Mouse (Mus musculus) megakaryocyte, embryonic 14.5 days (primary cell): ENCODE measurements around the gene Nelfe. TPM values are rescaled to one million over a fixed set of nuclear protein-coding genes. Genes with fewer than 3 reads are reported as not detected.

Source experiments
- H3K27me3 ChIP-seq: replicated peaks from 2 replicates; pipeline ENCODE3; 2012; ENCODE audit warnings: inconsistent platforms
- H3K36me3 ChIP-seq: replicated peaks from 2 replicates; pipeline ENCODE3; 2012; ENCODE audit warnings: low read length, inconsistent platforms, mixed read lengths
- H3K4me1 ChIP-seq: 2 replicates; pipeline ENCODE4 v1.6.1; 2012; ENCODE audit warnings: inconsistent platforms
- H3K4me3 ChIP-seq: replicated peaks from 2 replicates; pipeline ENCODE3; 2012; ENCODE audit warnings: moderate library complexity, mild to moderate bottlenecking, inconsistent platforms
- H3K9me3 ChIP-seq: 2 replicates; pipeline ENCODE4 v1.6.1; 2012; ENCODE audit warnings: inconsistent platforms
- FLI1 ChIP-seq: IDR thresholded peaks from 2 replicates; pipeline ENCODE4 v1.6.1; 2012; ENCODE audit warnings: low read length, inconsistent platforms, mixed read lengths
- GATA1 ChIP-seq: IDR thresholded peaks from 3 replicates; pipeline ENCODE4 v1.6.1; 2012; ENCODE audit warnings: mixed read lengths, low read length, inconsistent platforms, borderline replicate concordance
- polyA plus RNA-seq: library from polyadenylated mRNA; stranded (reverse); fragments of >175 nt; gene quantifications from 2 replicates; pipeline ENCODE4 v1.2.3, GENCODE M21; 2012; ENCODE audit warnings: low replicate concordance; ENCODE audit not compliant: insufficient read depth

The Nelfe gene
- polyA plus RNA-seq, 1 experiment: 220 TPM

GRCm38 (mm10) chr17:34865981-34866380 is 15.8 kb downstream of the Nelfe start:
- no peaks in the 10 kb centered on the region for H3K36me3 ChIP-seq
- H3K27me3 ChIP-seq: peaks cover 43% of the 10 kb centered on the region
- H3K4me1 ChIP-seq: peaks cover 9% of the 10 kb centered on the region; the same call in 1 of the 2 replicates
- no peak for TF ChIP-seq GATA1
- no peak for TF ChIP-seq FLI1
- H3K9me3 ChIP-seq: no peaks in the 10 kb centered on the region
- H3K4me3 ChIP-seq: no peak overlapping the region

- Histone ChIP-seq H3K9me3 (no peaks in the 10 kb centered on the region), H3K27me3 (peaks cover 21% of the 10 kb centered on the region), H3K4me1 (peaks cover 4% of the 10 kb centered on the region), H3K36me3 (no peaks in the 10 kb centered on the region), H3K4me3 (no peak overlapping the region)
- TF ChIP-seq GATA1 (no peak), FLI1 (no peak)
Measured at GRCm38 (mm10) chr17:34874321-34874720, 24.1 kb downstream of the Nelfe start.

- Histone ChIP-seq H3K9me3 (no peaks in the 10 kb centered on the region), H3K4me3 (peak within 1 kb of the TSS; percentile 79), H3K27me3 (peaks cover 9% of the 10 kb centered on the region), H3K4me1 (peaks cover 45% of the 10 kb centered on the region), H3K36me3 (no peaks in the 10 kb centered on the region)
- no peak for TF ChIP-seq FLI1
- no peak for TF ChIP-seq GATA1
Measured at GRCm38 (mm10) chr17:34879336-34879879, 29.2 kb downstream of the Nelfe start, which contains the start of gene Zbtb12. Zbtb12 (plus strand) TSS chr17:34879483.

- no peaks in the 10 kb centered on the region for H3K9me3 ChIP-seq
- H3K4me1 ChIP-seq: peaks cover 63% of the 10 kb centered on the region
- TF ChIP-seq FLI1: no peak
- TF ChIP-seq GATA1: no peak
- H3K36me3 ChIP-seq: no peaks in the 10 kb centered on the region
- H3K27me3 ChIP-seq: peaks cover 3% of the 10 kb centered on the region
- no peak overlapping the region for H3K4me3 ChIP-seq
Measured at GRCm38 (mm10) chr17:34881166-34881565, 31.0 kb downstream of the Nelfe start.

- Histone ChIP-seq H3K27me3 (no peaks in the 10 kb centered on the region), H3K36me3 (no peaks in the 10 kb centered on the region), H3K9me3 (no peaks in the 10 kb centered on the region), H3K4me1 (peaks cover 69% of the 10 kb centered on the region), H3K4me3 (no peak within 1 kb of the TSS)
- TF ChIP-seq FLI1 (no peak), GATA1 (no peak)
Measured at GRCm38 (mm10) chr17:34881683-34882310, 31.6 kb downstream of the Nelfe start, which contains the start of gene Gm20547. Gm20547 (minus strand) TSS chr17:34882042.

- Histone ChIP-seq H3K9me3 (no peaks in the 10 kb centered on the region), H3K36me3 (no peaks in the 10 kb centered on the region), H3K4me1 (peaks cover 83% of the 10 kb centered on the region), H3K4me3 (peak overlapping the region; percentile 50), H3K27me3 (no peaks in the 10 kb centered on the region)
- TF ChIP-seq FLI1 (no peak), GATA1 (no peak)
Measured at GRCm38 (mm10) chr17:34883332-34883731, 33.1 kb downstream of the Nelfe start.

DNA sequence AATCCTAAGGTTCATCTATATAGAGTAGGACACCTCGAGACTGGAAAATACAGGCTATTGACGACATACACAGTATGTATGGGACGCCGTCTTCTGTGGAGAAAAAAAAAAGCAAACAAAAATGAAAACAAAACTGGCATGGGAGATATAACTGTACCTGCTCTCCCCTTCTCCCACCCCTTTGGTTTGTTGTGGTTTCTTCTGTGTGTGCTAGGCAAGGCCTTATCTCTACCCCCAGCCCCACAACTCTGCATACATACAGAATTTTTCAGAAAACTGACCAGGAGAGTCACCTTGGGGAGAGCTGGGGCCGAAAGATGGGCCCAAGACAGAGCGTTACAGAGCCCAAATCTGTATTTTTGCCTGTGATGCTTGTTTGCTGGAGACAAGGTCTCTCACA is 34.5 kb downstream of the Nelfe start:
- H3K4me3 ChIP-seq: no peak overlapping the region
- H3K27me3 ChIP-seq: no peaks in the 10 kb centered on the region
- H3K36me3 ChIP-seq: no peaks in the 10 kb centered on the region
- H3K9me3 ChIP-seq: no peaks in the 10 kb centered on the region
- TF ChIP-seq GATA1 (no peak), FLI1 (no peak)
- H3K4me1 ChIP-seq: peaks cover 83% of the 10 kb centered on the region

- H3K36me3 ChIP-seq: no peaks in the 10 kb centered on the region
- H3K4me3 ChIP-seq: no peak overlapping the region
- no peaks in the 10 kb centered on the region for H3K27me3 ChIP-seq
- no peak for TF ChIP-seq FLI1
- no peak for TF ChIP-seq GATA1
- H3K9me3 ChIP-seq: no peaks in the 10 kb centered on the region
- peaks cover 81% of the 10 kb centered on the region for H3K4me1 ChIP-seq
Measured at GRCm38 (mm10) chr17:34885615-34886014, 35.4 kb downstream of the Nelfe start.

GRCm38 (mm10) chr17:34887942-34888341 is 37.8 kb downstream of the Nelfe start:
- peaks cover 79% of the 10 kb centered on the region for H3K4me1 ChIP-seq
- no peaks in the 10 kb centered on the region for H3K27me3 ChIP-seq
- H3K36me3 ChIP-seq: no peaks in the 10 kb centered on the region
- no peak overlapping the region for H3K4me3 ChIP-seq
- no peaks in the 10 kb centered on the region for H3K9me3 ChIP-seq
- no peak for TF ChIP-seq FLI1
- no peak for TF ChIP-seq GATA1

DNA sequence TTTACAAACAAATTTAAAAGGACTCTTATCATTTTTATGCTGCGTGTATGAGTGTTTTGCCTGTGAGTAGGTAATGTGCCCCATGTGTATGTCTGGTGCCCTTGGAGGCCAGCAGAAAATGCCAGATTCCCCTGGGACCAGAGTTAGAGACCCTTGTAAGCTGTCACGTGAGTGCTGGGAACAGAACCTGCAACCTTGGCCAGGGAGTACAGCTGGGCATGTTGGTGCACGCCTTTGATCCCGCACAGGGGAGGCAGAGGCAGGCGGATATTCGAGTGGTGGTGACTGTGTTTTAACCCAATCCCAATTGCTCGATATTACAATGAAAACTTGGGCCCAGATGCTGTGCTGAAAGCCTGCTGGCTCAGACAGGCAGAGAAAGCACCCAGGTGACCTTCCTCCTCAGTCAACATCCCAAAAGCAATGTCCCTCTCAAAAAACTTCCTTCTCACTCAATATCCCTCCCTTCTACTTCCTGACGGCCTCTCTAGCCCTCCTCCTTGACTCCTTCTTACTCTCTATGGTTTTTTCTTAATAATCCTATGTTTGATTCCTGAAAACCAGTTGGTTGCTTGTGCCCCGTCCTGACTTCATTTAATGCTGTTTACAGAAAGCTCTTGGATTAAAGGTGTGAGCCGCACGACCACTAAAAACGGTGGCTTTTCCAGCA is 40.0 kb downstream of the Nelfe start:
- Histone ChIP-seq H3K4me3 (no peak overlapping the region), H3K4me1 (peaks cover 74% of the 10 kb centered on the region), H3K36me3 (no peaks in the 10 kb centered on the region), H3K9me3 (no peaks in the 10 kb centered on the region), H3K27me3 (no peaks in the 10 kb centered on the region)
- TF ChIP-seq FLI1 (no peak), GATA1 (no peak)
